In genomic region chr9:8902277-8902676, GRCm38 (mm10) we compare ENCODE assay signal across 9 mouse cellular contexts. TPM values are rescaled to one million over a fixed set of nuclear protein-coding genes. Genes with fewer than 3 reads are reported as not detected.
DNase-seq lines count a peak whose midpoint lies in the region; ATAC-seq and TF ChIP-seq lines count a peak whose summit lies in the region.
"Had no signal": no experiment of that assay in that cellular context is flagged by ENCODE, and none has a peak within 500 bp of the region (broad histone marks: within the 10 kb centered on the region; RNA-seq: fewer than 3 reads in every experiment).

No protein-coding gene starts in this region.

- no peak for TF ChIP-seq CTCF in intestine, postnatal 0 days (IDR thresholded peaks at IDR 0.05; ENCODE audit: low read depth)
- TF ChIP-seq CTCF in ES-Bruce4 (IDR thresholded peaks at IDR 0.05; ENCODE audit: low read depth, low read length): no peak

- DNase-seq in adrenal gland, adult (ENCODE audit: inconsistent age in 2 of 2, low spot score in 1 of 2): no peak
- no peak for DNase-seq in gastrocnemius, postnatal 4 days (ENCODE audit: low spot score in 2 of 2)
- DNase-seq in adrenal gland, adult 18-20 months (ENCODE audit: low spot score in 2 of 2): no peak

- H3K4me1 ChIP-seq in intestine, embryonic 15.5 days (replicated peaks): peaks cover 19% of the 10 kb centered on the region
- peaks cover 7% of the 10 kb centered on the region; the same call in 1 of the 2 replicates for H3K4me1 ChIP-seq in intestine, postnatal 0 days (replicated peaks; ENCODE audit: control insufficient read depth, insufficient read depth, low read length)
- no peaks in the 10 kb centered on the region for H3K4me1 ChIP-seq in ES-Bruce4 (ENCODE audit: control insufficient read depth, insufficient read depth, low read length)
- peaks cover 25% of the 10 kb centered on the region for H3K4me1 ChIP-seq in embryonic facial prominence, embryonic 15.5 days
- H3K4me1 ChIP-seq in limb, embryonic 13.5 days: peaks cover 17% of the 10 kb centered on the region

- no peak for TF ChIP-seq EP300 in ES-Bruce4 (IDR thresholded peaks at IDR 0.05; ENCODE audit: insufficient read depth, low read depth, low read length)

- H3K9ac ChIP-seq in intestine, embryonic 15.5 days: no peak overlapping the region
- H3K9ac ChIP-seq in intestine, postnatal 0 days (ENCODE audit: low read depth, low read length): no peak overlapping the region
- peak overlapping the region; percentile 57 for H3K9ac ChIP-seq in ES-Bruce4 (ENCODE audit: low read depth, poor library complexity, severe bottlenecking)
- no peak overlapping the region for H3K9ac ChIP-seq in embryonic facial prominence, embryonic 15.5 days
- peak overlapping the region; percentile 67 for H3K9ac ChIP-seq in limb, embryonic 13.5 days

- peak overlapping the region; percentile 97 for H3K4me2 ChIP-seq in intestine, embryonic 15.5 days (replicated peaks)
- H3K4me2 ChIP-seq in intestine, postnatal 0 days (replicated peaks; ENCODE audit: low read depth): no peak overlapping the region
- H3K4me2 ChIP-seq in embryonic facial prominence, embryonic 15.5 days (replicated peaks): peak overlapping the region; percentile 93; the same call in 1 of the 2 replicates
- peak overlapping the region; percentile 94 for H3K4me2 ChIP-seq in limb, embryonic 13.5 days (replicated peaks)

- no peak overlapping the region for H3K27ac ChIP-seq in intestine, embryonic 15.5 days
- no peak overlapping the region for H3K27ac ChIP-seq in intestine, postnatal 0 days (ENCODE audit: low read depth, low read length)
- H3K27ac ChIP-seq in ES-Bruce4 (ENCODE audit: insufficient read depth, low read length): no peak overlapping the region
- no peak overlapping the region for H3K27ac ChIP-seq in embryonic facial prominence, embryonic 15.5 days (replicated peaks)
- H3K27ac ChIP-seq in limb, embryonic 13.5 days: no peak overlapping the region

- 45% methylated on average over 3 of the region's 3 CpGs for WGBS in intestine, embryonic 15.5 days
- WGBS in intestine, postnatal 0 days: 49% methylated on average over 3 of the region's 3 CpGs
- WGBS in embryonic facial prominence, embryonic 15.5 days: 20% methylated on average over 3 of the region's 3 CpGs
- WGBS in limb, embryonic 13.5 days: 22% methylated on average over 3 of the region's 3 CpGs

- ATAC-seq in intestine, embryonic 15.5 days: no peak
- no peak for ATAC-seq in intestine, postnatal 0 days
- no peak for ATAC-seq in embryonic facial prominence, embryonic 15.5 days (ENCODE audit: insufficient number of reproducible peaks, low FRiP score, low TSS enrichment, low read depth)
- ATAC-seq in limb, embryonic 13.5 days (ENCODE audit: low FRiP score, low read depth): no peak

- no peak for TF ChIP-seq POLR2A in ES-Bruce4 (IDR thresholded peaks at IDR 0.05; ENCODE audit: insufficient read depth, low read length)

- peaks cover 26% of the 10 kb centered on the region for H3K27me3 ChIP-seq in intestine, embryonic 15.5 days (replicated peaks)
- peaks cover 33% of the 10 kb centered on the region for H3K27me3 ChIP-seq in intestine, postnatal 0 days (replicated peaks; ENCODE audit: control insufficient read depth, insufficient read depth, low read length)
- H3K27me3 ChIP-seq in ES-Bruce4 (ENCODE audit: control insufficient read depth, insufficient read depth, low read length, poor library complexity, severe bottlenecking): peaks cover 8% of the 10 kb centered on the region
- peaks cover 47% of the 10 kb centered on the region for H3K27me3 ChIP-seq in embryonic facial prominence, embryonic 15.5 days
- peaks cover 62% of the 10 kb centered on the region for H3K27me3 ChIP-seq in limb, embryonic 13.5 days

- H3K9me3 ChIP-seq in intestine, embryonic 15.5 days: no peaks in the 10 kb centered on the region
- no peaks in the 10 kb centered on the region for H3K9me3 ChIP-seq in intestine, postnatal 0 days (ENCODE audit: control insufficient read depth)
- no peaks in the 10 kb centered on the region for H3K9me3 ChIP-seq in ES-Bruce4 (replicated peaks; ENCODE audit: control insufficient read depth, insufficient read depth, low read length, poor library complexity, severe bottlenecking)
- H3K9me3 ChIP-seq in embryonic facial prominence, embryonic 15.5 days (replicated peaks): no peaks in the 10 kb centered on the region
- H3K9me3 ChIP-seq in limb, embryonic 13.5 days: no peaks in the 10 kb centered on the region

- no peaks in the 10 kb centered on the region for H3K36me3 ChIP-seq in intestine, embryonic 15.5 days
- no peaks in the 10 kb centered on the region for H3K36me3 ChIP-seq in intestine, postnatal 0 days (ENCODE audit: control insufficient read depth, insufficient read depth)
- no peaks in the 10 kb centered on the region for H3K36me3 ChIP-seq in ES-Bruce4 (ENCODE audit: control insufficient read depth, insufficient read depth, low read length, poor library complexity, severe bottlenecking)
- H3K36me3 ChIP-seq in embryonic facial prominence, embryonic 15.5 days: no peaks in the 10 kb centered on the region
- H3K36me3 ChIP-seq in limb, embryonic 13.5 days: no peaks in the 10 kb centered on the region

- H3K4me3 ChIP-seq in intestine, embryonic 15.5 days (replicated peaks): no peak overlapping the region; the same call in 1 of the 2 replicates
- H3K4me3 ChIP-seq in intestine, postnatal 0 days (ENCODE audit: low read depth, low read length): no peak overlapping the region
- H3K4me3 ChIP-seq in ES-Bruce4 (ENCODE audit: low read depth, low read length): peak overlapping the region; percentile 66
- H3K4me3 ChIP-seq in embryonic facial prominence, embryonic 15.5 days (replicated peaks): peak overlapping the region; percentile 54
- H3K4me3 ChIP-seq in limb, embryonic 13.5 days: peak overlapping the region; percentile 60
- H3K4me3 ChIP-seq: myocyte had no signal

RNA-seq across cellular contexts. Expression of gene Pgr, which starts 2.6 kb away (rescaled TPM):
- polyA plus RNA-seq in intestine, embryonic 15.5 days (2015; fragmentation: Nextera tagmentation; extraction: Ambion mirVana): 0.18 and 0.19 TPM in 2 replicates
- polyA plus RNA-seq in intestine, postnatal 0 days (2015; fragmentation: Nextera tagmentation; extraction: Ambion mirVana): 0.21 and 0.26 TPM in 2 replicates
- polyA plus RNA-seq in ES-Bruce4 (2011; ENCODE audit: insufficient read depth, insufficient read length, low read depth, missing spikeins): 0.97 and 1.2 TPM in 2 replicates
- 0.38 and 0.55 TPM in 2 replicates for polyA plus RNA-seq in embryonic facial prominence, embryonic 15.5 days (2015; fragmentation: Nextera tagmentation; extraction: Ambion mirVana)
- 0.71 and 0.73 TPM in 2 replicates for polyA plus RNA-seq in limb, embryonic 13.5 days (2015; fragmentation: Nextera tagmentation; extraction: Ambion mirVana)
- total RNA-seq in gastrocnemius, postnatal 4 days (2021): under 1 TPM; 0.22 to 0.29 TPM
- under 1 TPM; 0.26 to 0.30 TPM for total RNA-seq in adrenal gland, adult 18-20 months (2021)
- polyA plus RNA-seq: myocyte had no signal

Comparison
In these comparisons a context has a peak if more than half of its experiments do, and no peak if none do; other contexts are left out.
1. H3K4me3 ChIP-seq: peak in ES-Bruce4 (single experiment), embryonic facial prominence, embryonic 15.5 days (single experiment) and limb, embryonic 13.5 days (single experiment); none in intestine, embryonic 15.5 days (single experiment) and intestine, postnatal 0 days (single experiment).
2. H3K9ac ChIP-seq: peak in ES-Bruce4 (single experiment) and limb, embryonic 13.5 days (single experiment); none in intestine, embryonic 15.5 days (single experiment), intestine, postnatal 0 days (single experiment) and embryonic facial prominence, embryonic 15.5 days (single experiment).